Mouse (Mus musculus): Measurements from ENCODE around the gene Mmgt2. TPM values are rescaled to one million over a fixed set of nuclear protein-coding genes. Genes with fewer than 3 reads are reported as not detected.
A peak's percentile ranks its signal among the peaks of the same experiment; 100 is the strongest.

The Mmgt2 gene
- polyA plus RNA-seq, 1 experiment from 2014 or later, result 82.9 TPM

GRCm38 (mm10) chr11:62678778-62679354, 30.4 kb downstream of the Mmgt2 start:
- no peak for ATAC-seq
- no peaks in the 10 kb centered on the region for H3K9me3 ChIP-seq (ENCODE audit: control insufficient read depth, low read length)

GRCm38 (mm10) chr11:62679954-62680353, 31.5 kb downstream of the Mmgt2 start:
- Histone ChIP-seq H3K4me1 (ENCODE audit: control insufficient read depth, insufficient read depth, low read length) (no peaks in the 10 kb centered on the region; the same call in 1 of the 2 replicates), H3K36me3 (ENCODE audit: control insufficient read depth, insufficient read depth, low read length) (no peaks in the 10 kb centered on the region), H3K27me3 (replicated peaks; ENCODE audit: control insufficient read depth, insufficient read depth, low read length) (no peaks in the 10 kb centered on the region), H3K4me3 (ENCODE audit: low read length) (no peak overlapping the region), H3K9me3 (ENCODE audit: control insufficient read depth, low read length) (no peaks in the 10 kb centered on the region), H3K4me2 (ENCODE audit: low read depth, low read length) (no peak overlapping the region), H3K9ac (ENCODE audit: low read depth, low read length) (no peak overlapping the region), H3K27ac (ENCODE audit: low read length) (no peak overlapping the region)
- no peak for ATAC-seq
- WGBS, result 74% methylated on average over 4 of the region's 4 CpGs

More at GRCm38 (mm10) chr11:62678778-62679354, 30.4 kb downstream of the Mmgt2 start:
- Histone ChIP-seq H3K4me1 (ENCODE audit: control insufficient read depth, insufficient read depth, low read length) (no peaks in the 10 kb centered on the region; the same call in 1 of the 2 replicates), H3K27me3 (replicated peaks; ENCODE audit: control insufficient read depth, insufficient read depth, low read length) (no peaks in the 10 kb centered on the region), H3K36me3 (ENCODE audit: control insufficient read depth, insufficient read depth, low read length) (no peaks in the 10 kb centered on the region), H3K4me3 (ENCODE audit: low read length) (no peak overlapping the region), H3K9ac (ENCODE audit: low read depth, low read length) (no peak overlapping the region), H3K27ac (ENCODE audit: low read length) (no peak overlapping the region), H3K4me2 (ENCODE audit: low read depth, low read length) (no peak overlapping the region)
- 70% methylated on average over 7 of the region's 7 CpGs for WGBS

DNA sequence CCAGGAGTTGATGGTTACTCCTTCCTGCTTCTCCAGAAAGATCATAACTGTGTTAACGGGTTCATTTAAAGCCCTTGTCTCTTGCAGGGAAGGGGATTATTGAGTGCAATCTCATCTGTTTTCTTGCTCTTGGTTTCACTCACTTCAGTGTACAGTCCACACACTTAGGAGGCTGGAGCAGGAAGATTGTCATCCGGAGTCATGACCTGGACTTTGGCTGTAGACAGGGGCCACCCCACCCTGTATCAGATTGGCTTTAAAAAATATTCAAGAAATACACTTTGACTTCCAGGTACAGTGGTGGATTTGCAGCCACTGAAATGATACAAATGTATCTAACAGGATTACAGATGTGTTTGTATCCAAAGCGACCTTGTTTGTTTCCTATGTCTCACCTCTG, 43.1 kb downstream of the Mmgt2 start:
- WGBS, result 74% methylated on average over 3 of the region's 3 CpGs
- Histone ChIP-seq H3K9ac (ENCODE audit: low read depth, low read length) (no peak overlapping the region), H3K4me3 (ENCODE audit: low read length) (no peak overlapping the region), H3K27me3 (replicated peaks; ENCODE audit: control insufficient read depth, insufficient read depth, low read length) (no peaks in the 10 kb centered on the region), H3K27ac (ENCODE audit: low read length) (no peak overlapping the region), H3K36me3 (ENCODE audit: control insufficient read depth, insufficient read depth, low read length) (no peaks in the 10 kb centered on the region), H3K4me2 (ENCODE audit: low read depth, low read length) (no peak overlapping the region), H3K9me3 (ENCODE audit: control insufficient read depth, low read length) (no peaks in the 10 kb centered on the region; the same call in 1 of the 2 replicates), H3K4me1 (ENCODE audit: control insufficient read depth, insufficient read depth, low read length) (no peaks in the 10 kb centered on the region)
- ATAC-seq, result peak; percentile 80; the same call in 1 of the 2 replicates

GRCm38 (mm10) chr11:62693299-62694184, 45.1 kb downstream of the Mmgt2 start:
- no peaks in the 10 kb centered on the region for H3K27me3 ChIP-seq (replicated peaks; ENCODE audit: control insufficient read depth, insufficient read depth, low read length)
- no peak overlapping the region for H3K4me2 ChIP-seq (ENCODE audit: low read depth, low read length)
- no peak overlapping the region for H3K4me3 ChIP-seq (ENCODE audit: low read length)
- no peak overlapping the region for H3K27ac ChIP-seq (ENCODE audit: low read length)
- 27% methylated on average over 9 of the region's 11 CpGs for WGBS
- H3K36me3 ChIP-seq (ENCODE audit: control insufficient read depth, insufficient read depth, low read length), result no peaks in the 10 kb centered on the region
- H3K4me1 ChIP-seq (ENCODE audit: control insufficient read depth, insufficient read depth, low read length), result no peaks in the 10 kb centered on the region
- H3K9ac ChIP-seq (ENCODE audit: low read depth, low read length), result no peak overlapping the region
- no peaks in the 10 kb centered on the region; the same call in 1 of the 2 replicates for H3K9me3 ChIP-seq (ENCODE audit: control insufficient read depth, low read length)
- peak; percentile 77 for ATAC-seq

GRCm38 (mm10) chr11:62695126-62695525, 46.7 kb downstream of the Mmgt2 start:
- H3K27ac ChIP-seq (ENCODE audit: low read length), result no peak overlapping the region
- no peaks in the 10 kb centered on the region for H3K4me1 ChIP-seq (ENCODE audit: control insufficient read depth, insufficient read depth, low read length)
- H3K4me2 ChIP-seq (ENCODE audit: low read depth, low read length), result no peak overlapping the region
- no peak overlapping the region for H3K4me3 ChIP-seq (ENCODE audit: low read length)
- 93% methylated on average over 8 of the region's 8 CpGs for WGBS
- H3K36me3 ChIP-seq (ENCODE audit: control insufficient read depth, insufficient read depth, low read length), result no peaks in the 10 kb centered on the region
- H3K9ac ChIP-seq (ENCODE audit: low read depth, low read length), result no peak overlapping the region
- no peak for ATAC-seq
- H3K9me3 ChIP-seq (ENCODE audit: control insufficient read depth, low read length), result no peaks in the 10 kb centered on the region; the same call in 1 of the 2 replicates
- no peaks in the 10 kb centered on the region for H3K27me3 ChIP-seq (replicated peaks; ENCODE audit: control insufficient read depth, insufficient read depth, low read length)

DNA sequence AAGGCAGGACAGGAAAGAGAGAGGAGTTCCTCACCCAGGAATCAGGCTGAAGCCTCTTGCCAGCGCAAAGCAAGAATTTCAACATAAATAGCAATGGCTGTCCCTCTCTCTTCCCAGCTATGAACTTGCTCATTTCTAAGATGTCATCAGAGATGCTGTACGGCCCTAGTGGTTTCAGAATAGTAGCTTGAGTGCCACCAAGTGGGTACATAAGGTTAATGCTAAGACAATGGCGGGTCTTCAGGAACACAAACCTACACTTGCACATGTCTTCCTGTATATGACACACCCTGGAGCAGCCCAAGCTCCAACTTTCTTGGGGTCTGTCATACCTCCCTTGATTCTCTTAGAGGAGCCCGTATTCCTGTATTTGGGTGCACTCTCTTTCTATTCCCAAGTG, 51.3 kb downstream of the Mmgt2 start:
- no peak for ATAC-seq
- Histone ChIP-seq H3K27ac (ENCODE audit: low read length) (no peak overlapping the region), H3K4me1 (ENCODE audit: control insufficient read depth, insufficient read depth, low read length) (no peaks in the 10 kb centered on the region), H3K4me3 (ENCODE audit: low read length) (no peak overlapping the region), H3K27me3 (replicated peaks; ENCODE audit: control insufficient read depth, insufficient read depth, low read length) (no peaks in the 10 kb centered on the region), H3K36me3 (ENCODE audit: control insufficient read depth, insufficient read depth, low read length) (no peaks in the 10 kb centered on the region), H3K9me3 (ENCODE audit: control insufficient read depth, low read length) (no peaks in the 10 kb centered on the region; the same call in 1 of the 2 replicates), H3K4me2 (ENCODE audit: low read depth, low read length) (no peak overlapping the region), H3K9ac (ENCODE audit: low read depth, low read length) (no peak overlapping the region)
- WGBS, result 65% methylated on average over 4 of the region's 4 CpGs

GRCm38 (mm10) chr11:62701218-62701617, 52.8 kb downstream of the Mmgt2 start:
- Histone ChIP-seq H3K36me3 (ENCODE audit: control insufficient read depth, insufficient read depth, low read length) (no peaks in the 10 kb centered on the region), H3K4me2 (ENCODE audit: low read depth, low read length) (no peak overlapping the region), H3K9me3 (ENCODE audit: control insufficient read depth, low read length) (no peaks in the 10 kb centered on the region), H3K4me3 (ENCODE audit: low read length) (no peak overlapping the region), H3K4me1 (ENCODE audit: control insufficient read depth, insufficient read depth, low read length) (no peaks in the 10 kb centered on the region), H3K27ac (ENCODE audit: low read length) (no peak overlapping the region), H3K27me3 (replicated peaks; ENCODE audit: control insufficient read depth, insufficient read depth, low read length) (no peaks in the 10 kb centered on the region), H3K9ac (ENCODE audit: low read depth, low read length) (no peak overlapping the region)
- no peak for ATAC-seq
- WGBS, result 58% methylated on average over 1 of the region's 1 CpGs

- 80% methylated on average over 2 of the region's 2 CpGs for WGBS
- no peaks in the 10 kb centered on the region for H3K4me1 ChIP-seq (ENCODE audit: control insufficient read depth, insufficient read depth, low read length)
- H3K4me3 ChIP-seq (ENCODE audit: low read length), result no peak overlapping the region
- no peaks in the 10 kb centered on the region for H3K36me3 ChIP-seq (ENCODE audit: control insufficient read depth, insufficient read depth, low read length)
- ATAC-seq, result no peak
- H3K9me3 ChIP-seq (ENCODE audit: control insufficient read depth, low read length), result no peaks in the 10 kb centered on the region
- H3K27ac ChIP-seq (ENCODE audit: low read length), result no peak overlapping the region
- no peaks in the 10 kb centered on the region for H3K27me3 ChIP-seq (replicated peaks; ENCODE audit: control insufficient read depth, insufficient read depth, low read length)
- H3K4me2 ChIP-seq (ENCODE audit: low read depth, low read length), result no peak overlapping the region
- no peak overlapping the region for H3K9ac ChIP-seq (ENCODE audit: low read depth, low read length)
These were observed 57.7 kb downstream of the Mmgt2 start for GRCm38 (mm10) chr11:62706141-62706540.

DNA sequence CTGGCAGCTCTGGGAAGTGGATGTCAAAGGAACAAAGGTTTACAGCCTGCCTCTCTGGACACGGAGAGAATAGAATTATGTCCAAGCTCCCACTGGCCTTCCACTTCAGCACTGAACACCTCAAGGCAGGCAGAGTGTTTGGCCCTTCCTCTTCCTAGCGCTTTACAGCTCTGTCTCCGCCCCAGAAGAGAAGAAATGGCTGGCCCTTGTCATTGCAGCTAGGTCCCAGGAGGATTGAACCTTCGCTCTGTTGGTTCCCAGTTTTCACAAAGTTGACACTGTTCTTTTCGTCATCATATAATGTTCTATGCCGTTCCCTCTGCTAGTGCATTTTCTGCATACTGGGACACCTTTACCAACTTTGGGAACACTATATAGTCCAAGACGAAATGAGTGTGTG, 59.8 kb downstream of the Mmgt2 start:
- Histone ChIP-seq H3K4me1 (ENCODE audit: control insufficient read depth, insufficient read depth, low read length) (no peaks in the 10 kb centered on the region), H3K9ac (ENCODE audit: low read depth, low read length) (no peak overlapping the region), H3K4me2 (ENCODE audit: low read depth, low read length) (no peak overlapping the region), H3K36me3 (ENCODE audit: control insufficient read depth, insufficient read depth, low read length) (no peaks in the 10 kb centered on the region), H3K9me3 (ENCODE audit: control insufficient read depth, low read length) (no peaks in the 10 kb centered on the region), H3K27me3 (replicated peaks; ENCODE audit: control insufficient read depth, insufficient read depth, low read length) (no peaks in the 10 kb centered on the region), H3K27ac (ENCODE audit: low read length) (no peak overlapping the region), H3K4me3 (ENCODE audit: low read length) (no peak overlapping the region)
- ATAC-seq, result no peak
- WGBS, result 81% methylated on average over 7 of the region's 7 CpGs
